Mouse (Mus musculus) liver, adult 2 months (tissue): ENCODE measurements around the gene Olfr139. TPM values are rescaled to one million over a fixed set of nuclear protein-coding genes. Genes with fewer than 3 reads are reported as not detected.

Experiments
- DNase-seq: peaks from one replicate; pipeline ENCODE4 v3.0.0-alpha.2; 2011; ENCODE audit warnings: low read depth, low spot score; ENCODE audit errors: extremely low read depth
- H3K27ac ChIP-seq: fragments of 200-500 bp; replicated peaks from 2 replicates; pipeline ENCODE4 v1.5.1; 2012; ENCODE audit warnings: low read depth, mild to moderate bottlenecking, control low read depth, inconsistent platforms, low read length; ENCODE audit not compliant: insufficient read depth
- H3K27me3 ChIP-seq: fragments of 200-500 bp; 2 replicates; pipeline ENCODE4 v1.6.1; 2012; ENCODE audit warnings: mild to moderate bottlenecking, moderate library complexity, low read length, inconsistent platforms; ENCODE audit not compliant: control insufficient read depth, insufficient read depth
- H3K36me3 ChIP-seq: fragments of 200-500 bp; 2 replicates; pipeline ENCODE4 v1.6.1; 2012; ENCODE audit warnings: low read length, inconsistent platforms; ENCODE audit not compliant: control insufficient read depth, insufficient read depth
- H3K4me1 ChIP-seq: fragments of 200-500 bp; 2 replicates; pipeline ENCODE4 v1.6.1; 2011; ENCODE audit warnings: low read length; ENCODE audit not compliant: control insufficient read depth, insufficient read depth
- H3K4me3 ChIP-seq: fragments of 200-500 bp; 2 replicates; pipeline ENCODE4 v1.5.1; 2011; ENCODE audit warnings: low read depth, mild to moderate bottlenecking, control low read depth, low read length, moderate library complexity; ENCODE audit not compliant: insufficient read depth
- H3K79me2 ChIP-seq: fragments of 200-500 bp; 2 replicates; pipeline ENCODE4 v1.6.1; 2012; ENCODE audit warnings: inconsistent platforms, mild to moderate bottlenecking, low read length, moderate library complexity; ENCODE audit not compliant: control insufficient read depth, insufficient read depth
- H3K9ac ChIP-seq: fragments of 200-500 bp; 2 replicates; pipeline ENCODE4 v1.6.1; 2012; ENCODE audit warnings: low read depth, mild to moderate bottlenecking, control low read depth, inconsistent platforms, low read length
- CTCF ChIP-seq: fragments of 200-500 bp; IDR thresholded peaks from 2 replicates; pipeline ENCODE4 v1.5.1; 2011; ENCODE audit warnings: low read depth, low read length, control low read depth
- POLR2A ChIP-seq: fragments of 200-500 bp; IDR thresholded peaks from 2 replicates; pipeline ENCODE4 v1.6.1; 2011; ENCODE audit warnings: low read length, control low read depth; ENCODE audit not compliant: insufficient read depth; ENCODE audit errors: extremely low read depth
- WGBS: fragments of 180-500 bp; shearing (Covaris S2); methylation state at CpG from one replicate; pipeline ENCODE4 v1.1.7; 2018; 5-methylcytosine and 5-hydroxymethylcytosine counted together
- polyA plus RNA-seq: library from polyadenylated mRNA; depleted of rRNA; stranded (reverse); fragments of >200 nt; gene quantifications from 2 replicates; pipeline ENCODE4 v1.2.3, GENCODE M21; 2012; rRNA removed
- total RNA-seq: library from RNA; depleted of rRNA; stranded (reverse); fragments of >200 nt; gene quantifications from 2 replicates; pipeline ENCODE4 v1.2.3, GENCODE M21; 2014; rRNA removed

Gene Olfr139
- not detected in 2 replicates for total RNA-seq
- not detected in 2 replicates for polyA plus RNA-seq

- no peaks in the 10 kb centered on the region for H3K79me2 ChIP-seq
- H3K27me3 ChIP-seq: no peaks in the 10 kb centered on the region
- no peak for DNase-seq
- H3K9ac ChIP-seq: no peak within 1 kb of the TSS
- no peak within 1 kb of the TSS for H3K27ac ChIP-seq
- H3K4me1 ChIP-seq: no peaks in the 10 kb centered on the region
- H3K36me3 ChIP-seq: no peaks in the 10 kb centered on the region
- WGBS: 72% methylated on average over 2 of the region's 2 CpGs
- no peak within 1 kb of the TSS for H3K4me3 ChIP-seq
- TF ChIP-seq CTCF (no peak), POLR2A (no peak)
Observed at GRCm38 (mm10) chr11:74056451-74056850, at the start of gene Olfr139, which contains the start of gene Olfr399. Gene Olfr139 (minus strand): TSS chr11:74056551. Gene Olfr399 (minus strand): TSS chr11:74056615.

- no peak for DNase-seq
- Histone ChIP-seq H3K4me1 (no peaks in the 10 kb centered on the region), H3K4me3 (no peak overlapping the region), H3K79me2 (no peaks in the 10 kb centered on the region), H3K36me3 (no peaks in the 10 kb centered on the region), H3K27ac (no peak overlapping the region), H3K27me3 (no peaks in the 10 kb centered on the region), H3K9ac (no peak overlapping the region)
- WGBS: 29% methylated on average over 5 of the region's 5 CpGs
- no peak for TF ChIP-seq CTCF
Observed at GRCm38 (mm10) chr11:74105066-74105465, 48.7 kb upstream of the Olfr139 start.

GRCm38 (mm10) chr11:74101507-74101906, 45.2 kb upstream of the Olfr139 start:
- Histone ChIP-seq H3K36me3 (no peaks in the 10 kb centered on the region), H3K27me3 (no peaks in the 10 kb centered on the region; the same call in 1 of the 2 replicates), H3K27ac (no peak overlapping the region), H3K9ac (no peak overlapping the region), H3K4me3 (no peak overlapping the region), H3K4me1 (no peaks in the 10 kb centered on the region), H3K79me2 (no peaks in the 10 kb centered on the region)
- no peak for DNase-seq
- 50% methylated on average over 2 of the region's 2 CpGs for WGBS
- no peak for TF ChIP-seq POLR2A
- TF ChIP-seq CTCF: no peak

GRCm38 (mm10) chr11:74100724-74101123, 44.4 kb upstream of the Olfr139 start:
- TF ChIP-seq POLR2A: no peak
- no peak for TF ChIP-seq CTCF
- H3K36me3 ChIP-seq: no peaks in the 10 kb centered on the region
- DNase-seq: no peak
- no peaks in the 10 kb centered on the region; the same call in 1 of the 2 replicates for H3K27me3 ChIP-seq
- H3K79me2 ChIP-seq: no peaks in the 10 kb centered on the region
- H3K9ac ChIP-seq: no peak overlapping the region
- no peak overlapping the region for H3K4me3 ChIP-seq
- no peaks in the 10 kb centered on the region for H3K4me1 ChIP-seq
- 68% methylated on average over 2 of the region's 2 CpGs for WGBS
- no peak overlapping the region for H3K27ac ChIP-seq

- WGBS: 81% methylated on average over 1 of the region's 1 CpGs
- H3K27me3 ChIP-seq: no peaks in the 10 kb centered on the region
- DNase-seq: no peak
- H3K9ac ChIP-seq: no peak within 1 kb of the TSS
- TF ChIP-seq POLR2A: no peak
- TF ChIP-seq CTCF: no peak
- no peaks in the 10 kb centered on the region for H3K79me2 ChIP-seq
- H3K4me1 ChIP-seq: no peaks in the 10 kb centered on the region
- no peaks in the 10 kb centered on the region for H3K36me3 ChIP-seq
- no peak within 1 kb of the TSS for H3K4me3 ChIP-seq
- H3K27ac ChIP-seq: no peak within 1 kb of the TSS
Observed at GRCm38 (mm10) chr11:74069655-74070054, 13.3 kb upstream of the Olfr139 start, which contains the start of gene Zfp616. Gene Zfp616 (plus strand): TSS chr11:74069955.

GRCm38 (mm10) chr11:74051347-74051746, 5.0 kb downstream of the Olfr139 start:
- Histone ChIP-seq H3K27me3 (no peaks in the 10 kb centered on the region), H3K9ac (no peak overlapping the region), H3K4me1 (no peaks in the 10 kb centered on the region), H3K27ac (no peak overlapping the region), H3K4me3 (no peak overlapping the region), H3K36me3 (no peaks in the 10 kb centered on the region), H3K79me2 (no peaks in the 10 kb centered on the region)
- 55% methylated on average over 3 of the region's 3 CpGs for WGBS
- no peak for TF ChIP-seq POLR2A
- no peak for TF ChIP-seq CTCF
- no peak for DNase-seq

Other genes starting within 250 kb of the Olfr139 start
- gene Olfr392, start 239.5 kb downstream of the Olfr139 start, total RNA-seq: not detected in 2 replicates
- gene Olfr392, start 239.5 kb downstream of the Olfr139 start, polyA plus RNA-seq: not detected in 2 replicates
- not detected in 2 replicates for gene Olfr393, start 205.1 kb downstream of the Olfr139 start, total RNA-seq
- gene Olfr393, start 205.1 kb downstream of the Olfr139 start, polyA plus RNA-seq: not detected in 2 replicates
- not detected in 2 replicates for gene Olfr394, start 165.8 kb downstream of the Olfr139 start, total RNA-seq
- gene Olfr394, start 165.8 kb downstream of the Olfr139 start, polyA plus RNA-seq: not detected in 2 replicates
- gene Olfr395, start 147.3 kb downstream of the Olfr139 start, total RNA-seq: not detected in 2 replicates
- not detected in 2 replicates for gene Olfr395, start 147.3 kb downstream of the Olfr139 start, polyA plus RNA-seq
- not detected in 2 replicates for gene Olfr23, start 119.9 kb downstream of the Olfr139 start, total RNA-seq
- gene Olfr23, start 119.9 kb downstream of the Olfr139 start, polyA plus RNA-seq: not detected in 2 replicates
- gene Olfr397, start 95.7 kb downstream of the Olfr139 start, total RNA-seq: not detected in 2 replicates
- gene Olfr397, start 95.7 kb downstream of the Olfr139 start, polyA plus RNA-seq: not detected in 2 replicates
- gene Olfr398, start 66.1 kb downstream of the Olfr139 start, total RNA-seq: not detected in 2 replicates
- not detected in 2 replicates for gene Olfr398, start 66.1 kb downstream of the Olfr139 start, polyA plus RNA-seq
- gene Olfr399, start 64 bp upstream of the Olfr139 start, total RNA-seq: not detected in 2 replicates
- gene Olfr399, start 64 bp upstream of the Olfr139 start, polyA plus RNA-seq: not detected in 2 replicates
- gene Zfp616, start 13.4 kb upstream of the Olfr139 start, total RNA-seq: not detected in 2 replicates
- gene Zfp616, start 13.4 kb upstream of the Olfr139 start, polyA plus RNA-seq: not detected in 2 replicates
- not detected in 2 replicates for gene Olfr401, start 57.2 kb upstream of the Olfr139 start, total RNA-seq
- not detected in 2 replicates for gene Olfr401, start 57.2 kb upstream of the Olfr139 start, polyA plus RNA-seq
- not detected in 2 replicates for gene Olfr402, start 97.0 kb upstream of the Olfr139 start, total RNA-seq
- gene Olfr402, start 97.0 kb upstream of the Olfr139 start, polyA plus RNA-seq: not detected in 2 replicates
- not detected in 2 replicates for gene Olfr403, start 129.7 kb upstream of the Olfr139 start, total RNA-seq
- not detected in 2 replicates for gene Olfr403, start 129.7 kb upstream of the Olfr139 start, polyA plus RNA-seq
- not detected in 2 replicates for gene Olfr43, start 154.8 kb upstream of the Olfr139 start, total RNA-seq
- not detected in 2 replicates for gene Olfr43, start 154.8 kb upstream of the Olfr139 start, polyA plus RNA-seq
- not detected in 2 replicates for gene Olfr406, start 203.3 kb upstream of the Olfr139 start, total RNA-seq
- not detected in 2 replicates for gene Olfr406, start 203.3 kb upstream of the Olfr139 start, polyA plus RNA-seq
- gene Olfr59, start 227.2 kb upstream of the Olfr139 start, total RNA-seq: not detected in 2 replicates
- gene Olfr59, start 227.2 kb upstream of the Olfr139 start, polyA plus RNA-seq: not detected in 2 replicates